Mouse (Mus musculus) mature B cell (primary cell): ENCODE measurements around the gene Myh2.

ENCODE experiments used
- in situ Hi-C: fragments of 300-500 bp; cut with MboI; formaldehyde crosslinking; loops from 2 replicates; pipeline ENCODE4 v1.14.3; 2019

Myh2 gene

GRCm38 (mm10) chr11:67151651-67152630 lies 18.9 kb upstream of the Myh2 start:
- in situ Hi-C loops: no loop called here

DNA sequence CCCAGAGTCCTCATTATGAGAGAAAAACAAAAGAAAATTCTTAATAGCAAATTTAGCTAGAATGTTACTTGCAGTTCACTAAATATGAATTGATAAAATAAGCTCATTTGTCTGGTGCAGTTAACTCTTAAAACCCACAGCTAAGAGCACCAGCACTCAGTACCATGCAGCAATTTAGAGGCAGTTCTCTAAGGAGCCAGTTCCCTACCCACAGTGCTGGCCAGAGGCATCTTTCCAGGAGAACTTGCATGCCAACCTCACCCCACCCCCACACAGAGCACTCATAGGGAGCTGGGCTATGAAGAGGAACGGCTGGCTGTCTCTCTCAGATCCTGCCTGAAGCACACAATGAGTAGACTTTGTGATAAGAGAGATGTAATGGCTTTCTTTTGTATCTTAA lies 17.7 kb upstream of the Myh2 start:
- in situ Hi-C loops: no loop called here

- in situ Hi-C loops: no loop called here
These were observed 17.0 kb upstream of the Myh2 start for GRCm38 (mm10) chr11:67153843-67154242.

GRCm38 (mm10) chr11:67155650-67156049 lies 15.2 kb upstream of the Myh2 start:
- in situ Hi-C loops: no loop called here

DNA sequence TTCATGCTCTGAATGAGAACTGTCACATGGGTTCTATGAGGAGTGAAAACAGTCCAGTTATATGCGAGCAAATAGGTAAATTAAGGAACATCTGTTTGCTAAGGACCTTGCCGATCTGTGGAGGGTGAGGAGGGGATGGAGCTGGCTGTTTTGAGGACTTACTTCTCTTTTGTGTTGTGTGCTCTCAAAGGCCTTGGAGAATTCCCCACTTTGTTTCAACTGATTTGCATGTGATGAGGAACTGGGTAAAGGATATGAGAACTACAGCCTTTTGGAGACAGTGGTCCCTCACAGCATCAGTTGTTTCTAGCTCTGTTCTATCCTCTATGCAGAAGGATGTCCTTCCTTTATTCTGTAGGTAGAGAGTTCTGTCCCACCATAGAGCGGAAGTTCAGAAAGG lies 10.7 kb upstream of the Myh2 start:
- in situ Hi-C loops: no loop called here

DNA sequence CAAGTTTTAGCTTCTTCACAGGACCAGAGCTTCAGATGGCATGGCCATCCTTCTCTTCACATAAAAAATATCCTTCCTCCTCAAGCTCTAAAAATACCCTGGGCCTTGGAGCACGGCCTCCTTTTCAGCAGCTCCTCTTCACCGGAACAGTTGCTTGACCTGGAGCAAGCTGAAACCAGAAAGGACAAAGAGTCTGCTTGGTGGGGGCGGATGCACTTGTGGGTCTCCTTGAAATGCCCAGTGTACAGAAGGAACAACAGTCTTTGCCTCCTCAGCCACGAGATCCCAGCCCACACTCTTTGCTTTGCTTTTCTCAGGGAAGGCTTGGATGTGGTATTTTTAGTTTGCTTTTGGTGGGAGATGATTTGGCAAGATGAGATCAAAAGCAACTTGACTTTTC lies 7.1 kb upstream of the Myh2 start:
- in situ Hi-C loops: no loop called here

GRCm38 (mm10) chr11:67164851-67165250 lies 6.0 kb upstream of the Myh2 start:
- in situ Hi-C loops: no loop called here

GRCm38 (mm10) chr11:67169301-67169700 lies 1.5 kb upstream of the Myh2 start:
- in situ Hi-C loops: no loop called here

DNA sequence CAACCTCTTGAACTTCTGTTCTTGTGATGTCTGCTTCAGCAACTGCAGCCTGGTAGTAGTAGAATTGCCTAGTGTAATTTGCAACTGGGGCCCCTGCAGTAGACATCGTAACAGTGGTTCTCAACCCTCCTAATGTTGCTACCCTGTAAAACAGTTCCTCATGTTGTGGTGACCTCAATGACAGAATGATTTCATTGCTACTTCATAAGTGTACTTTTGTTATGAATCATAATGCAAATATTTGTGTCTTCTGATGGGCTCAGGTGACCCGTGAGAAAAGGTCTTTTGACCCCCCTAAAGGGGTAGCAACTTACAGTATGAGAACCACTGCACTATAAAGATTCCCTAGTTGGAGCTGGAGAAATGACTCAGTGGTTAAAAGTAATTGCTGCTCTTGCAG lies 1.6 kb downstream of the Myh2 start:
- in situ Hi-C loops: no loop called here

DNA sequence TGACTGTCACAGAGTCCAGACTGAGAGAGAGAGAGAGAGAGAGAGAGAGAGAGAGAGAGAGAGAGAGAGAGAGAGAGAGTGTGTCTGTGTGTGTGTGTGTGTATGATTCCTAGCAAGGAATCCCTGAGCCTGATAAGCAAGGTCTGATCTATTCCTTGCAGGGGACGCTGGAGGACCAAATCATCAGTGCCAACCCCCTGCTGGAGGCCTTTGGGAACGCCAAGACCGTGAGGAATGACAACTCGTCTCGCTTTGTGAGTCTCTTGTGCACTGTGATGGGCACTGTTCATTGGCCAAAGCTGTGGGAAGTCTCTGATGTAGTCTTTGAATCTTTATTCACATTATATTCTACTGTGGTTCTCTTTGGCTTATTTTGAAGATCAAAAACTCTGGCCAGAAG lies 5.5 kb downstream of the Myh2 start:
- in situ Hi-C loops: no loop called here

GRCm38 (mm10) chr11:67190316-67190715 lies 19.5 kb downstream of the Myh2 start:
- in situ Hi-C loops: no loop called here

DNA sequence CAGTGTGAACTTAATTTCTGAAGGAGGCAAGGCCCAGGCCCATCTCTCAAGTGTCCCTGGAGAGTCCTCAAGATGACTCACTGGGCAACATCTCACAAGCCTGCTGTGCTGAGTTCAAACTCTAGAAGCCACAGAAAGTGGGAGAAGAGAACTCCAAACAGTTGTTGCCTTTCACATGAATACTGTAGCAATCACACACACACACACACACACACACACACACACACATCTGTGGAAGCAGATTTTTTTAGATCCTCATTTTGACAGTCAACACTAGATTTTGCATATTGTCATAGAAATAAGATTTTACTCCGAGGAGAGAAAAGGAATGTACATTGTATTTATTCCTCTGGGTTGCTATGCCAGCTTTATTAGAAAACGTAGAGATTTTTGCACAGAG lies 20.0 kb downstream of the Myh2 start:
- in situ Hi-C loops: no loop called here

DNA sequence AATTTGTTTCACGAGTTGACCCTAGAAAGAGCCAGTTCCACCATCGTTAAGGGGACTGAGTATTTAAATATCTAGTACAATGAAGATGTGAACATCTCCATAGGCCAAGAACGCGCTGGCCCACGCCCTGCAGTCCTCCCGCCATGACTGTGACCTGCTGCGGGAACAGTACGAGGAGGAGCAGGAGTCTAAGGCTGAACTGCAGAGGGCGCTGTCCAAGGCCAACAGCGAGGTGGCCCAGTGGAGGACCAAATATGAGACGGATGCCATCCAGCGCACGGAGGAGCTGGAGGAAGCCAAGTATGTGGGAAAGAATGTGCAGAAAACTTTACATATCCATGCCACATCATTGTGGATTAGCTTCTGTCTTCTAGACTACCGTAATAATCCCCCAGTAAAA lies 20.7 kb downstream of the Myh2 start:
- in situ Hi-C loops: no loop called here

DNA sequence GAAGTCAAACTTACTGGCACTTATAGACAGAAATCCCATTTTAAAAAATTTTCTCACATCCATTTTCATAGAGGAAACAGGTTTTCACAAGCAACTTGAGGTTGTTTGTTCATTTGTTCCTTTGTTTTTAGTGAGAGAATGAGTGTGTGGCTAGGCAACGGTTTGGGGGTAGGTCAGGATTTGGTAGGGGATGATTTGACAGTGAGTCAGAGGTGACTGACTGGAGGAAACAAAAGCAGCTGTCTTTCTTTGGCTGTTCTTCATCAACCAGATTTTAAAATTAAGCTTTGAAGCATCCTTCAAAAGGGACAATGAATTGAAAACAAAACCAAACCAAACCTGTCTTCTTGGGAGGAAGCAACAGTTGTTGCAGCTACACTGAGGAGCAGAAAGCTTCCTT lies 28.5 kb downstream of the Myh2 start:
- in situ Hi-C loops: no loop called here

- in situ Hi-C loops: no loop called here
These were observed 28.9 kb downstream of the Myh2 start, which contains the start of gene Myh1 for GRCm38 (mm10) chr11:67199752-67200151. Gene Myh1, plus strand, starts transcription at chr11:67200052.

DNA sequence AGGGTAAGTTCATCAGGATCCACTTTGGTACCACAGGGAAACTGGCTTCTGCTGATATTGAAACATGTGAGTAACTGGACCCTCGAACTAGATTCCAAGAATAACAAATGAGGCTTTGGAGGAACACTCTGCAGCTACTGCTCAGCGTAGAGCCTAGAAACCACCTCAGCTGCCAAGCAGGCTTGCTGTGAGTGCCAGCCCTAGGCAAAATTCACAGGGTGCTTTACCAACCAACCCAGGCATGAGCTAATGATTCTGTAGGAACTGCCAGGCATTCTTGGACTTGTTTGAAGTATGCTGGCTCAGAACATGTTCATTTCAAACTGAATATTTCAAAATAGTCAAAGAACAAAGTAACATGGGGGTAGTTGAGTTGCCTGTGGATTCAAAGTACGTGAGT lies 33.9 kb downstream of the Myh2 start:
- in situ Hi-C loops: no loop called here

DNA sequence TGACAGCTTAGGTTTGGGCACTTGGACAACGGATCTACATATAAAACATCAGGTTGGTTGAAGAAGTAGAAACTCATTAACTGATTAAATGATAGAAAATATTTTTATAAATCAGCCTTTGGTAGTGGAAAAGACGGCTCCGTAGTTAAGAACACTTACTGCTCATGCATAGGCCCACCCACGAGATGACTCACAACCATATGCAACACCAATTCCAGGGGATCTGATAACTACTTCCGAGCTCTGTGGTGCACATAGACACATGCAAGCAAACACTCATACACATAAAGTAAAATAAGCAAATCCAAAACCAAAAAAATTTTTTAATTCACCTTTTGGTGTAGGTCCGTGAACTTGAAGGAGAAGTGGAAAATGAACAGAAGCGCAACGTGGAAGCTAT lies 51.0 kb downstream of the Myh2 start:
- in situ Hi-C loops: no loop called here

DNA sequence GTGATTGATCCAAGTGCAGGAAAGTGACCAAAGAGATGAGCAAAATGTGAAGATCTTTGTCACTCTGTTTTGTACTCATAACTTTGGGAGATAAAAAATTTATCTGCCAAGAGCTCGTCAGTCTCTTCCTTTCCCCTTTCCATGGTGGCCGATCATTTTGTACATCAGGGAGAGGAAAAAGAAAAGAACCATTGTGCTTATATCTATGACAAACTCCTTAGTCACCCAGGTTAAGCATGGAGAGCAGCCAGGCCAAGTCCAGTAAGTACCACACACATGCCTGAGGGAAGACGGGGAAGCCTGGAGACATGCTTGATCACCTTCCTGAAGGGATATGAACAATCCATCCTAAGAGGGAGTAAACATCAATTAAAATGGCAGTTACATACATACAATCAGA lies 53.6 kb downstream of the Myh2 start:
- in situ Hi-C loops: no loop called here

GRCm38 (mm10) chr11:67228731-67229130 lies 57.9 kb downstream of the Myh2 start:
- in situ Hi-C loops: no loop called here

- in situ Hi-C loops: no loop called here
These were observed 58.3 kb downstream of the Myh2 start for GRCm38 (mm10) chr11:67229166-67229565.

GRCm38 (mm10) chr11:67229946-67230345 lies 59.1 kb downstream of the Myh2 start:
- in situ Hi-C loops: no loop called here

DNA sequence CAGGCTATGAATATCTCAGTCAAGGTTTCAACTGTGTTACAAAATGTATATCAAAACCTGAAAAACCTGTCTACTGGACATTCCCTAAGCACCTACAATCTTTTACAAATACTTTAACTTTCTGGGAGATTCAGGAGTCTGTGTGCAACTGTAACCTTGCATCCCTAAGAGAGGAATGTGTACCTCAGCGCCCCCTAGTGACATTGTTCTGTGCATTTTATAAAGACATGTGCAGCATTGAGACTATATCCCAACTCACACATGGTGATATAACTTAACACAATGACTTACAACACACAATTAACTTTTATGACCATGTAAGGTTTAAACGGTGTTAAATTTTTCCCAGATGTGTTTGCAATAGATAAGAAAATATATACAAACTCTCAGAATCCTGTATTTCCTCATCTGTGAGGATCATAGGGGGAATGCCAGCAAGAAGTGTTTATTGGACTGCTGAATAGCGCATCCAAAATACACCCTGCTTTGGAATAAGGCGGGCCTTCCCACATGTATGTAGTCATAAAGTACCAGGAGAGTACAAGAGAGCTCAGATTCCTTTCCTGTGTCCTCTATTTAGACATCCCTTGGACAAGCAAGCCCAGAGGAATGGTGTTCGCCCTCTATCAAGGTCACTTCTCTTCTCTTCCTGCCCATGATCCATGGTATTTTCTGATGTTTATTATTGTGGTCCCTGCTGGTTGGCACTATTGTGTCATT lies 65.0 kb downstream of the Myh2 start:
- in situ Hi-C loops: no loop called here

GRCm38 (mm10) chr11:67236799-67237198 lies 66.0 kb downstream of the Myh2 start:
- in situ Hi-C loops: no loop called here
